Mouse (Mus musculus) liver, embryonic 14.5 days (tissue): ENCODE results near the gene 0610037L13Rik.

Source experiments
- CTCF ChIP-seq: IDR thresholded peaks from 2 replicates; pipeline ENCODE4 v1.5.1; 2016; ENCODE audit warnings: antibody characterized with exemption, low read depth, control low read depth
- EP300 ChIP-seq: IDR thresholded peaks from 2 replicates; pipeline ENCODE4 v1.6.1; 2016; ENCODE audit warnings: antibody characterized with exemption, low read depth

DNA sequence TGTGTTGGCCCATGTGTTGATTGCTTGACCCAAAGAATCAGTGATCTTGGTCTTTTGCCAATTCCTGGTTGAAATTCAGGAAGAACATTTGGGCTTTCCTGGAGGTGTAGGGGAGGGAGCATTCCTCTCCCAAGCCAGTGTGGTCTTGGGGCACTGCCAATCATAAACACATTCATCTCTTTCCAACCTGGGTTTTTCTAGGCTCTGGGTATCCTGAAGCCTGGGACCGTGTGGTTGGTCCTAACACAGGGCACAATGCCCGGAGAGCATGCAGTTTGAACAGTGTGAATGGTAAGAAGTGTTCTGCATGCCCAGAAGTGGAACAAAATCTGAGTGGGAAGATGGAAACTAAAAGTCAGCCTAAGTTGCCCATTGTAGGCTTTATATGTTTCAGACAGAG, 48.5 kb downstream of the 0610037L13Rik start:
- TF ChIP-seq CTCF (no peak), EP300 (no peak)
